Mouse (Mus musculus) hematopoietic stem cell, adult 5-6 weeks (primary cell): Measurements from ENCODE around the gene Ins2. TPM values are rescaled to one million over a fixed set of nuclear protein-coding genes. Genes with fewer than 3 reads are reported as not detected.

Experiments
- ATAC-seq, 2 experiments: fragments of 125-278 bp in 1 of 2; replicated peaks in 1 of 2; 2 replicates each; pipeline ENCODE4 v1.8.0; 2016 to 2017; ENCODE audit warnings: inconsistent platforms in 2 of 2, mild to moderate bottlenecking in 2 of 2, moderate number of reproducible peaks in 2 of 2, low read depth in 1 of 2, moderate TSS enrichment in 1 of 2; ENCODE audit not compliant: low FRiP score in 2 of 2, poor library complexity in 2 of 2, severe bottlenecking in 2 of 2, insufficient read depth in 1 of 2, low TSS enrichment in 1 of 2
- total RNA-seq: library from RNA; stranded (forward); fragments of 172-1452, 232-1000 nt; gene quantifications from 2 replicates; pipeline ENCODE4 v1.2.3, GENCODE M21; 2017

Gene Ins2
- total RNA-seq, 1 experiment from 2014 or later = not detected

DNA sequence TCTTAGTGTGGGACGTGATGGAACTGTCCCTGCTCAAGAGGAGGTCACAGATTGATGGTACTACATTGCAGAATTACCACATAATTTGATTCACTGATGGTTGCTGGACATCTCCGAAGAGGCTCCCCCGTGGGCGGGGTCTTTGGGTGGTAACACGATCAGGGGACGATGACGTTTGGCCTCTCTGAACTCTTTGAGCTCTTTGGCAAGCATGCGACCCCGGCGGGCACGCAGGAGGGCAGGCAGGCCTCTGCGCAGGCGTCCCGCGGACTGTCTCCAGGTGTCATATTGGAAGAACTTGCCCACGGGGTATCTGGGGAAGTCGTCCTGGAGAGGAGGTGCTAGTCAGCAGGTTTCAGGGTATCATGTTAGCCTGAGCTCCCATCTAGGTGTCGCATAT, 89.5 kb downstream of the Ins2 start:
- no peak for ATAC-seq

DNA sequence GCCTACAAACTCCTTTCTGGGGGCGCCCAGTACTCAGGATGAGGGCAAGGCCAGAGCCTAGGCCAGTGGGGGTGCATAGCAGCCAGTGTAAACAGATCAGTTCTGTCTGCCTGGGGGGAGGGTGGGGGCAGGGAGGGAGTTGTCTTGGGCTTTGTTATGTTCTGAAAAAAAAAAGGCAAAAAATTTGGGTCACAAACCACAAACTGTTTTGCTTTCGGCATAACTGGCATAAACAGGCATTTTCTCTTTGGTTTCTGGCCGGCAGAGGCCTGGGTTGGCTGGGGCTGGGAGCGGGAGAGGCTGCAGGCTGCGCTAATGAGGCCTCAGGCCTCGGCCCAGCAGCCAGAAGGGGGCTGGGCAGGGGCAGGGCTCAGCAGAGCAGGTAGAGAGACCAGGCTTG, 96.5 kb downstream of the Ins2 start:
- no peak for ATAC-seq

DNA sequence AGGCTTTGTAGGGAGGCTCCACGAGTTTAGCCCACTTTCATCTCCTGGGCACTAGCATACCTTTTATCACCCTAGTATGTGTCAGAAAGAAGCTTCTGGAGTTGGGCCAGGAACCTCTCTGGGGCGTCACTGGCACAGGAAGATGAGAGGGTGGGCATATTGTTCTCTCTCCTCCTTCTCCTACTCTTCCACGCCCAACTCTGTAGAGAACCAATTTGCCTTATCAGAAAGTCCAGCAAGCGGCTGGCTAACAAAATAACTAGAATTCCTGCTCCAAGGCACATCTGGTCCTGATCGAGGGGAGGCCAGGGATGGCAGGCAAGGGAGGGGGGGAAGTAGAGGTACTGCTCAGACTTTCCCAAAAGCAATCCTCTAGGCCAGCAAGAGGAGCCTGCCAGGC, 98.1 kb downstream of the Ins2 start:
- no peak for ATAC-seq

DNA sequence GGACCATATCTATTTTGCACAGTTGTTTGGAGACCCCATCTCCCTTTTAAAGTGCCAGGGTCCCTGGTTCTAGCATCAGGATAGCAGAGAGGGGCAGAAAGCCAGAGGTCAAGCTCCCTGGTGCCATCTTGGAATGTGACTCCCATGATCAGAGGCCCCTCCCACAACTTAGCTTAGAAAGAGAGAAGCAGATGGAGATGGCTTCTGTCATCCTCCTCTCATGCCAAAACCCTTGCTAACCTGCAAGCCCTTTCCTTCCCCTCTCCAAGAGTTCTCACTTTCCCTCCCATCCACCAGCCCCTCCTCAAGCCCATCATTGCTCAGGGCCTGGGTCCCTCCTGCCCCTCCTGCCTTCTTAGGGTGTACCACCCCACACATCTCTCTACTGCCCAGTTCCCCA, 107.0 kb downstream of the Ins2 start:
- no peak for ATAC-seq

DNA sequence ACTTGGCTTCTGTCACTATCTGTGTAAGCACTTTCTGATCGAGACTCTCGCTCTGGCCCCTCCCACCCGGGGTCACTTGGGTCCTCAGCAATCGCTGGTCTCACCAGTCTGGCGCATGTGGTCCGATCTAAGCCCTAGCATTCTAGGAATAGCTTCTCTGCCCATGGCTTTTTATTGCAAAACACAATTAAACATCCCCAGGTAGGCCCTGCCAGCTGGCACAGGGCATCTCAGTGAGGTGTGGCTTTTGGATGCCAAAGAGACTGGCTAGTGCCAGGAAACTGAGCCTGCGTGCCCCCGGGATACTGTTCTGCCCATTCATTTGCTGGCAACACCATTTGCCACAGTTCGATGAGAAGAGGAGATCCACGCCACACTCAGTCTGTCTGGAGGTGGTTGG, 112.5 kb downstream of the Ins2 start:
- no peak for ATAC-seq

DNA sequence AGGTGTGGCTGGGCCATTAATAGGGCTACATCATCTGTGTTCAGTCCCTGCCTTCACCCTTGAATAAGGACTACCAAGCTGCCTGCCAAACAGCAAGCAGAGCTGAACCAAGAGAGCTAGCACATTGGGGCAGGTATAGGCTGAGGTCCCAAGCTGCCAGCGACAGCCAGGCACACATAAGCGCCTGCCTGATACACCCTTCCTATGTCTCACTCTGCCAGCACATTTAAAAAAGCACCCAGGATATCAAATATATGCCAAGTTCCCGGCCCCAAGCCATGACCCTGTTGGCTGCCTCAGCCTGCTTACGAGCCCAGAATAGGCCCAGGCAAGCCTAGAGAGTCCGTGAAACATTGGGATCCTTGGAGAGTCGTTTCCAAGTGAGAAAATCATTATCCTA, 113.4 kb downstream of the Ins2 start:
- ATAC-seq = no peak

Other genes starting within 250 kb of the Ins2 start
- gene Tnnt3, start 244.5 kb downstream of the Ins2 start, total RNA-seq = 0.55 and 9.3 TPM in 2 replicates
- 28.1 and 42.5 TPM in 2 replicates for gene Mrpl23, start 210.7 kb downstream of the Ins2 start, total RNA-seq
- gene Igf2, start 76.6 kb downstream of the Ins2 start, total RNA-seq = not detected in 2 replicates
- gene Gm49394, start 73.4 kb downstream of the Ins2 start, total RNA-seq = not detected in 2 replicates
- not detected in 2 replicates for gene Th, start 187.7 kb upstream of the Ins2 start, total RNA-seq
- not detected in 2 replicates for gene Ascl2, start 225.9 kb upstream of the Ins2 start, total RNA-seq